Mouse (Mus musculus): ENCODE results near the gene Igfbp2.

GRCm38 (mm10) chr1:72809304-72809703, 15.0 kb upstream of the Igfbp2 start:
- TF ChIP-seq CTCF (IDR thresholded peaks at IDR 0.05; ENCODE audit: control insufficient read depth, insufficient read depth, insufficient read length) (no peak), MAX (IDR thresholded peaks at IDR 0.05) (no peak), USF1 (IDR thresholded peaks at IDR 0.05; ENCODE audit: low read depth) (no peak), FOSL1 (IDR thresholded peaks at IDR 0.05; ENCODE audit: insufficient read depth, low read length, poor library complexity, severe bottlenecking) (no peak), CEBPB (IDR thresholded peaks at IDR 0.05; ENCODE audit: low read depth) (no peak)

Data from C2C12 (cell line).